In the genomic region with DNA sequence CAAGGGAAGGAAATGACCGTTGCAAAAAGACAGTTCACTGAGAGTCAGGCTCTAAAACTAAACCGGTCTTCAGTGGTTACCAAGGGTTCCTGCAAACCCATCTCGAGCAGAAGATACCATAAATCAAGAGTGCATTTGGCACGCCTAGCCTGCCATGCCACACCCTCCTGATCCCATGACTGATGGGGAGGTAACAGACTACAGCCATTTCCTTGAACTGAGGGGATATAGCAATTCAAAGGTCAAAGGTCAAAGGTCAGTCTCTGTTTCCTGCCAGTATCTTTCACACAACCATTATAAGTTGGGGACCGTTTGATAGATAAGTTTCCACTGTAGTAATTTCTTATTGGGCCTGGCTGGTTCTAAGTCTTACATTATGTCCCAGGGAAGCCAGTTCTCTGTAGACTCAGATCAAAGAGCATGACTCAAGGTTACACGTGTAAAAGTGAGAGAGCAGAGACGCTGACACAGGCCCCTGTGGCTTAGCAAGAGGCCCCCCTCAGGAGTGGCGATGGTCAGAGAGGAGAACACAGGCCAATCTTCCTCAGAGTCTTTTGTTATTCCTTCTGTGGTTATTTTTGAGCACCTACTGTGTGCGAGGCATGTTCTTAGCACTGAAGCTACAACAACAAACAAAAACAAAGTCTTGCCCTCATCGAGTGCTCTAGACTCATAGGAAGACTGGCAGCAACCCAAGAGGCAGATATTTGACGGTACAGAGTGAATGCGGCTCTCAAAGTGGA, we compare ENCODE assay signal across 11 mouse cellular contexts. TPM values are rescaled to one million over a fixed set of nuclear protein-coding genes. Genes with fewer than 3 reads are reported as not detected.
DNase-seq lines count a peak whose midpoint lies in the region; ATAC-seq and TF ChIP-seq lines count a peak whose summit lies in the region.
"Had no signal": no experiment of that assay in that cellular context is flagged by ENCODE, and none has a peak within 500 bp of the region (broad histone marks: within the 10 kb centered on the region; RNA-seq: fewer than 3 reads in every experiment).

No protein-coding gene starts in this region.

- no peak overlapping the region for H3K4me2 ChIP-seq in heart, postnatal 0 days (ENCODE audit: low read depth, low read length)

- no peak for ATAC-seq in heart, postnatal 0 days (ENCODE audit: insufficient read depth, low read depth)

- 50% methylated on average over 12 of the region's 12 CpGs for WGBS in heart, postnatal 0 days

- no peak overlapping the region for H3K9ac ChIP-seq in heart, postnatal 0 days (replicated peaks; ENCODE audit: low read depth, low read length)

- H3K4me3 ChIP-seq in heart, postnatal 0 days (ENCODE audit: low read depth, low read length): no peak overlapping the region

- DNase-seq in heart, postnatal 0 days (ENCODE audit: low spot score): no peak
- no peak for DNase-seq in heart, postnatal 4 days
- peak; percentile 28 for DNase-seq in embryo, embryonic 11 days
- peak; percentile 53 for DNase-seq in kidney, postnatal 10 days
- peak; percentile 65 for DNase-seq in naive thymus-derived CD4-positive, alpha-beta T cell, adult 2 months (ENCODE audit: low read depth)
- no peak for DNase-seq in spleen, postnatal 4 days (ENCODE audit: low spot score in 2 of 2)
- no peak for DNase-seq in ovary, adult 18-20 months (ENCODE audit: low spot score)
- DNase-seq in layer of hippocampus, postnatal 10 days (ENCODE audit: low spot score in 2 of 2): no peak
- DNase-seq: lung, postnatal 10 days had no signal

- peak overlapping the region; percentile 45 for H3K27ac ChIP-seq in heart, postnatal 0 days (ENCODE audit: low read depth)

- no peak for TF ChIP-seq EP300 in heart, postnatal 0 days (IDR thresholded peaks at IDR 0.05; ENCODE audit: low read depth)

- H3K9me3 ChIP-seq in heart, postnatal 0 days (replicated peaks; ENCODE audit: control insufficient read depth, low read length): no peaks in the 10 kb centered on the region

- no peak for TF ChIP-seq CTCF in heart, postnatal 0 days (IDR thresholded peaks at IDR 0.05; ENCODE audit: low read depth)

- peaks cover 70% of the 10 kb centered on the region for H3K36me3 ChIP-seq in heart, postnatal 0 days (replicated peaks; ENCODE audit: control insufficient read depth, insufficient read depth, low read length)

- H3K27me3 ChIP-seq in heart, postnatal 0 days (ENCODE audit: control insufficient read depth, insufficient read depth, low read length): no peaks in the 10 kb centered on the region

- H3K4me1 ChIP-seq in heart, postnatal 0 days (ENCODE audit: control insufficient read depth, insufficient read depth): peaks cover 21% of the 10 kb centered on the region

RNA-seq across cellular contexts. Expression of a gene that starts 7.3 kb away (rescaled TPM):
- 44.4 and 63.3 TPM in 2 replicates for total RNA-seq in heart, postnatal 0 days (2014; rRNA removed; ENCODE audit: low replicate concordance)
- 89.0 and 99.4 TPM in 2 replicates for polyA plus RNA-seq in heart, postnatal 0 days (2015; fragmentation: Nextera tagmentation; extraction: Ambion mirVana)
- total RNA-seq in heart, postnatal 4 days (2021): 10 to 100 TPM; 66.2 to 67.4 TPM
- total RNA-seq in layer of hippocampus, postnatal 10 days (2021): 1 to 10 TPM; 7.4 to 8.6 TPM

RNA-seq across cellular contexts. Expression of a gene that starts 21.8 kb away (rescaled TPM):
- total RNA-seq in heart, postnatal 0 days (2014; rRNA removed; ENCODE audit: low replicate concordance): 2.4 TPM in 1 of 2 replicates, not detected in the other
- 0.27 TPM in 1 of 2 replicates, not detected in the other for polyA plus RNA-seq in heart, postnatal 0 days (2015; fragmentation: Nextera tagmentation; extraction: Ambion mirVana)
- not detected for total RNA-seq in heart, postnatal 4 days (2021)
- total RNA-seq in layer of hippocampus, postnatal 10 days (2021): 1 to 10 TPM in 1 of 2 experiments, not detected in 1; 1.1 TPM
- polyA plus RNA-seq: cortical plate, adult 2 months; heart, embryonic 14.5 days had no signal

RNA-seq across cellular contexts. Expression of a gene that starts 40.7 kb away (rescaled TPM):
- 30.0 and 31.0 TPM in 2 replicates for total RNA-seq in heart, postnatal 0 days (2014; rRNA removed; ENCODE audit: low replicate concordance)
- 48.8 and 49.8 TPM in 2 replicates for polyA plus RNA-seq in heart, postnatal 0 days (2015; fragmentation: Nextera tagmentation; extraction: Ambion mirVana)
- total RNA-seq in heart, postnatal 4 days (2021): 10 to 100 TPM; 29.9 to 33.8 TPM
- total RNA-seq in layer of hippocampus, postnatal 10 days (2021): 10 to 100 TPM; 23.7 to 24.4 TPM

Comparison
In these comparisons a context has a peak if more than half of its experiments do, and no peak if none do; other contexts are left out.
1. DNase-seq: peak in embryo, embryonic 11 days (single experiment), kidney, postnatal 10 days (single experiment) and naive thymus-derived CD4-positive, alpha-beta T cell, adult 2 months (single experiment); none in heart, postnatal 0 days (single experiment), heart, postnatal 4 days (single experiment), spleen, postnatal 4 days (0 of 2), ovary, adult 18-20 months (single experiment) and layer of hippocampus, postnatal 10 days (0 of 2).